Mouse (Mus musculus) cerebellum, adult (tissue): ENCODE measurements around the gene Il15ra.
A peak's percentile ranks its signal among the peaks of the same experiment; 100 is the strongest.
"Not testable (repeated sequence)": the region's sequence is repeated elsewhere in the genome, so short reads cannot be mapped to it uniquely, and the experiment has no call there.

ENCODE experiments used
- ATAC-seq: cut with Nextera tagmentation; 2 replicates; pipeline ENCODE4 v1.9.2; 2017; ENCODE audit warnings: mild to moderate bottlenecking, moderate library complexity, mixed read lengths; ENCODE audit not compliant: insufficient number of reproducible peaks, low FRiP score, low TSS enrichment

Gene Il15ra

DNA sequence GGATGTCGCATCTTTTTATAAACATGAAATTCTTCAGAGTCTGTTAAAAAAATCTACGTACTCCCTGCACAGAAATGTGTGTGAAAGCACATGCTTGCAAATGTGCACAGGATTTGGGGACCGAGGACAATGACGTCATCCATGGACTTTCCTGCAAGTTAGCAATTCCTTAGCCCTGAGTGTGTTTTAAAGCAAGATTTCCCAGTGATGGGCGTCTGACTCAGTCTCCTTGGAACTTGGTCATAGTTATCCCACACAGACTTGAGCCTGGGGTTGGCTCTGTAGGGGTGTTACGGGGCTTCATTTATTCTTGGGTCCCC lies 1.6 kb downstream of the Il15ra start:
- no peak for ATAC-seq

GRCm38 (mm10) chr2:11708538-11708937 lies 3.4 kb downstream of the Il15ra start:
- no peak for ATAC-seq

- not testable (repeated sequence) for ATAC-seq
These were observed 5.0 kb downstream of the Il15ra start for GRCm38 (mm10) chr2:11710101-11710500.

DNA sequence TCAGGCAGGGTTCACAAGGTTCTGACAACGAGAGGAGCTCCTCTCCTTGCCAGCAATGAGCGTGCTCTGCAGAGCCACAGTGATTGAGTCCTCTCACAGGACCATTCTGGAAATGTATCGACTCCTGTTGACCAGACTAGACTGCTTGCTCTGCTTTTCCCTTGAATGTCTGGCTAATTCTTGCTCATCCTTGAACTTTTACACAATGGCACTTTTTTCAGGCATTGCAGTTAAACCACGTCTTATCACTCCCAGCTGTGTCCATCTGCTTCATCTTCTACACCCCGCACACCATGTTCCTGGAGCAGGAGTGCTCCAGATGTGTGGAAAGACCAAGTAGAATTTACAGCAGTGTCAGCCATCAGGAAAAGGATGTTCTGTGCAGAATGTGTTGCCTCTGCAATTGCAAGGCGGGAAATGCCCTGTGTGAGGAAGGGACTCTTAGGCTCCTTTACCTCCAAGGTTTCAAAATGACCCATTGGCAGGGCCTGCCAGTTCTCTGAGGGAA lies 7.4 kb downstream of the Il15ra start:
- no peak for ATAC-seq

- ATAC-seq, result no peak
These were observed 7.9 kb downstream of the Il15ra start for GRCm38 (mm10) chr2:11713021-11713420.

- no peak for ATAC-seq
These were observed 9.4 kb downstream of the Il15ra start for GRCm38 (mm10) chr2:11714535-11714934.

- ATAC-seq, result no peak
These were observed 13.5 kb downstream of the Il15ra start for GRCm38 (mm10) chr2:11718573-11718972.

DNA sequence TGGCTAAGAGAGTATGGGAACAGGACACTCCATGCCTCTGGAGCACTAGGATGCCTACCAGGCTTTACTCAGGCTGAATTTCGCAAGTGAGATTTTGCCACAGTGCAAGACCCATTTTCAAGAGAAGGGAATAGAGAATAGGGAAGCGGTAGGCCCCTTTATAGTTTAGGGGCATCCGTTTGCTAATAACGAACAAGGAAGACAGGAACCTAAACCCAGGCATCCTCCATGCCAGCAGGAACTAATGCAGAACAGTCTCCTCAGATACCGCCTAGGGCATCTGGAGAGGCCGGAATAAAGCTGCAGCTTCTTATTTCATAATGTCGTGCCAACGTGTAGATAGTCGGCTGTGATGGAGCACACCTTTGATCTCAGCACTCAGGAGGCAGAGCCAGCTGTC lies 17.5 kb downstream of the Il15ra start:
- ATAC-seq, result no peak

GRCm38 (mm10) chr2:11727574-11727973 lies 22.5 kb downstream of the Il15ra start:
- no peak for ATAC-seq

- ATAC-seq, result no peak
These were observed 24.0 kb downstream of the Il15ra start for GRCm38 (mm10) chr2:11729091-11729490.

- 0 out of 2 replicates have a peak, but pooled peaks have one; percentile 6 for ATAC-seq
These were observed 27.9 kb downstream of the Il15ra start for GRCm38 (mm10) chr2:11732978-11733377.

DNA sequence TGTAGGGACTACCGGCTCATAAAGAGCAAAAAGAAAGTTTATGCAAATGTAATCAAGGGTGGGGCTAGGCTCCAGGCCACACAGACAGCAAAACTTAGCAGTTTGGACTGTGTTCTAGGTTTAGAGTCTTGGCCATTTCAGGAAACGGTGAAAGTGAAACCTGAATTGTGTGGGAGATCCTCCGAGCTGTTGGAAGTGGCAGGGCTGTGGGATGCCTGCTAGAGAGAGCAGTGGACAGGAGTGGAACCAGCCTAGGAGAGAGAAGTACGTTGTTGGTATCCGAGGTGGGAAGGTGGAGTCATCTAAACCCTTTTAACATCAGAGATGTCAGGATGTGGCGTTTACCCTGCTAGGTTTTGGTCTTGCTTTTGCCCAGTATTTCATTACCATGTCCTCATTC lies 30.8 kb downstream of the Il15ra start:
- no peak for ATAC-seq

DNA sequence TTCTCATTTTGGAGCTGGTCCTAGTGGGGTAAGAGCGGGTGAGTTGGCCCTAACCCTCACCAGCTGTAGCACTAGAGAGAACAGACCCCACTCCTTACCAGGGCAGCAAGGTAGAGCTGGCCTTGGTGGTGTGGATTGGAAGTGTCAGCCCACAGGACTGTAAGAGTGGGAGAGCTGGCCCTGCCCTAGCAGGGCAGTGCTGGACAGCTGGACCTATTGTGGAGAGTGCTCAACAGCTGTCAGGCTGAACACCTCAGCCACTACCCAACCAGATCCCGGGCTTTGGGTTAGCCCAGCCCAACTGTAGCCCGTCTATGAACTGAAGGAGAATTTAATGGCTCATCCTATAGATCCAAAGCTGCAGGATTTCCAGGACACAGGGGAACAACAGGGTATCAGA lies 33.7 kb downstream of the Il15ra start:
- no peak for ATAC-seq

GRCm38 (mm10) chr2:11739516-11740051 lies 34.5 kb downstream of the Il15ra start:
- no peak for ATAC-seq

- ATAC-seq, result no peak
These were observed 57.5 kb downstream of the Il15ra start for GRCm38 (mm10) chr2:11762541-11762940.

DNA sequence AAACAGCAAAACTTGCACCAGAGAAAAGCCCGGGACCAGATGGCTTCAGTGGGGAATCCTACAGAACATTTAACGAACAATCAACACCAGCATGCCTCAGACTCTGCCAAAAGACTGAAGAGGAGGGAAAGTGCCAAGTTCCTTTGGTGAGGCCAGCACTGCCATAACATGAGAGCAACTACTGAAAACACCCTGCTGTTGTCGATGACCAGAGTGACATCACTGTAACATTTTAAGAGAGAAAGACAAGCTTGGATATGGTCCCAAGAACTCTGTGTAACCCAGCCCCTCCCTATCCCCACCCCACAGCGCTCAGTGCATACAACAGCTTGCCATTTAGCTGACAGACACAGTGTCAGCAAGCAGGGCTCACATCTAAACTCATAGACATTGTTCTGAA lies 60.6 kb downstream of the Il15ra start:
- ATAC-seq, result 0 out of 2 replicates have a peak, but pooled peaks have one; percentile 37

- no peak for ATAC-seq
These were observed 61.5 kb downstream of the Il15ra start for GRCm38 (mm10) chr2:11766485-11767160.

DNA sequence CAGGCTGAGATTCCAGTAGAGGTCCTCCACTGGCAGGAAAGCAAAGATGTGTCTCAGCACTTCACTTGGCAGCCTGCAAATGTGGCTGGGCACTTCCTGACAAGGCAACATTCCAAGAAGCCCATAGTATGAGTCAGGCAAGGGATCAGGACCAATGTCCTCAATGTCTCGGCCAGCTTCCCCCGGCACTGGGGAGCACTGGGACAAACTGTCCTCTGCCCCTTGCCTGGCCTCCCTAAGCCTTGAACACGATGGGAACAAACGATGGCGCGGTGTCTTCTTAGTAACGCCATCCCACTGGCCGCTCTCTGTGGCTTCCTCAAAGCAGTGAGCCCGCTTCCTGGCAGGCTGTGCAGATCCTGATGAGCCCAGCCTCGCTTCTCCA lies 62.1 kb downstream of the Il15ra start:
- ATAC-seq, result 0 out of 2 replicates have a peak, but pooled peaks have one; percentile 19

GRCm38 (mm10) chr2:11771701-11772100 lies 66.6 kb downstream of the Il15ra start:
- no peak for ATAC-seq

GRCm38 (mm10) chr2:11772401-11772800 lies 67.3 kb downstream of the Il15ra start:
- ATAC-seq, result no peak

- no peak for ATAC-seq
These were observed 69.3 kb downstream of the Il15ra start for GRCm38 (mm10) chr2:11774426-11774825.

- ATAC-seq, result no peak
These were observed 70.0 kb downstream of the Il15ra start for GRCm38 (mm10) chr2:11775121-11775520.
